ENCODE assay signal across 8 mouse cellular contexts in the genomic region with DNA sequence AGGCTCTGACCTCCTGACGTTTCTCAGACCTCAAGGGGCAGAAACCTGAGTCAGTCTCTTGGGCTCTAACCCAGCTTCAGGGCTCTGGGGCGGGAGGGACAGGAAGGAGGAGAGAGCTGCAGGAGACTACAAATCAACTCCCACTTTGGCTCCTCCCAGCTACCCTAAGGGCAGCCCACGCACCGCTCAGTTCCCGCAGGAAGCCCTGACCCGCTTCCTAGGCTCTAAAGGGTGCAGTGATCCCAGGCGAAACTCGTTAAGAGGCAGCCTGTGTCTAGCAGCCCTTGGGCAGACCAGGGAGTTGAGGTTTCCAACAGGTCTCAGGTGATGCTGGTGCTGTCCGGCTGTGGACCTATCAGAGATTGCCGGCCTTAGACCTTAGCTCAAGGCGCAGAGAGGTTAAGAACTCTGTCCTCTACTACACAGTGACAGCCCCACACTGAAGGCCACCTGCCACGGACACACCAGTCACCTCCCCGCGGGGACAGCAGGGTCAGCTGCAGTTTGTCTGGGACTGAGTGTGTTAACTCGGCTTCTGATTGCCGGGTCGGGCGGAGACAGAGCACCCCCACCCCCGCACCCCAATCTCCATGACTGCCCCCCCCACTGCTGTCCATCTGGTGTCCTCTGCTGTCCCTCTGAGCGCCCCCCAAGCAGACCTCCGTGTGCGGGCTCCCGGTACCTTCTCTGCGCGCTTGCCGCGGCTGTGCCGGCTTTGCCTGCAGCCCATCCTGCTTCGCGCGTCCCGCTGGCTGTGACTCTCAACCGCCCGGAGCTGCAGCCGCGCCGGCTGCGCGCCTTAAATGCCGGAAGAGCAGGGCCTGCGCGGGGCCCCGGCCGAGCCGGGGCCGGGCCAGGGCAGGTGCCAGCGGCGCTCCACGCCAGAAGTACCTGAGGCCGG. TPM values are rescaled to one million over a fixed set of nuclear protein-coding genes. Genes with fewer than 3 reads are reported as not detected.
DNase-seq lines count a peak whose midpoint lies in the region; ATAC-seq and TF ChIP-seq lines count a peak whose summit lies in the region.

A gene (minus strand): TSS at position 801 of the 901 bp plus-strand sequence.

- H3K9me3 ChIP-seq in MEL (replicated peaks; ENCODE audit: insufficient read depth, low read length): no peaks in the 10 kb centered on the region
- H3K9me3 ChIP-seq in forebrain, embryonic 14.5 days (replicated peaks; ENCODE audit: control insufficient read depth, low read length): no peaks in the 10 kb centered on the region
- H3K9me3 ChIP-seq in limb, embryonic 11.5 days (ENCODE audit: control insufficient read depth, low read length): no peaks in the 10 kb centered on the region
- no peaks in the 10 kb centered on the region; the same call in 1 of the 2 replicates for H3K9me3 ChIP-seq in midbrain, embryonic 11.5 days (ENCODE audit: control insufficient read depth, low read length)

- no peak for TF ChIP-seq EP300 in MEL (IDR thresholded peaks at IDR 0.05; ENCODE audit: low read depth in 1 of 2, low read length in 2 of 2)

- no peak for TF ChIP-seq RAD21 in MEL (IDR thresholded peaks at IDR 0.05; ENCODE audit: low read depth, low read length)

- peak within 1 kb of the TSS; percentile 91 for H3K4me2 ChIP-seq in forebrain, embryonic 14.5 days (ENCODE audit: low read length)
- H3K4me2 ChIP-seq in limb, embryonic 11.5 days (ENCODE audit: low read depth, severe bottlenecking): peak within 1 kb of the TSS; percentile 96
- peak within 1 kb of the TSS; percentile 86 for H3K4me2 ChIP-seq in midbrain, embryonic 11.5 days

- ATAC-seq in cerebellum, adult (ENCODE audit: insufficient number of reproducible peaks, low FRiP score, low TSS enrichment): peak; percentile 54
- peak; percentile 69 for ATAC-seq in forebrain, embryonic 14.5 days
- peak; percentile 90 to 91 for ATAC-seq in hematopoietic stem cell, adult 5-6 weeks (replicated peaks in 1 of 2; ENCODE audit: insufficient read depth in 1 of 2, low FRiP score in 2 of 2, low TSS enrichment in 1 of 2, low read depth in 1 of 2, poor library complexity in 2 of 2, severe bottlenecking in 2 of 2)
- peak; percentile 63; the same call in 1 of the 2 replicates for ATAC-seq in limb, embryonic 11.5 days (ENCODE audit: insufficient number of reproducible peaks, low FRiP score, low TSS enrichment, low read depth)
- peak; percentile 44; the same call in 1 of the 2 replicates for ATAC-seq in midbrain, embryonic 11.5 days (ENCODE audit: low FRiP score)

- peak; percentile 39 for DNase-seq in MEL (ENCODE audit: low read depth, low spot score)
- peak; percentile 68 for DNase-seq in forebrain, embryonic 14.5 days (ENCODE audit: low spot score)
- peak; percentile 65 for DNase-seq in limb, embryonic 11.5 days (ENCODE audit: low spot score)
- peak; percentile 91 for DNase-seq in midbrain, embryonic 11.5 days (ENCODE audit: low spot score, missing footprints)
- DNase-seq in skeletal muscle tissue, adult 2 months (ENCODE audit: low read depth, low spot score): peak; percentile 91
- no peak for DNase-seq in frontal cortex, postnatal 25 days (ENCODE audit: low spot score in 2 of 2)

- H3K79me2 ChIP-seq in MEL (ENCODE audit: control insufficient read depth, insufficient read depth, low read length, poor library complexity): no peaks in the 10 kb centered on the region

- H3K27ac ChIP-seq in MEL (ENCODE audit: control insufficient read depth, low read depth, low read length): no peak within 1 kb of the TSS
- H3K27ac ChIP-seq in forebrain, embryonic 14.5 days (ENCODE audit: low read depth, low read length): no peak within 1 kb of the TSS
- H3K27ac ChIP-seq in limb, embryonic 11.5 days (replicated peaks; ENCODE audit: low read depth, low read length): no peak within 1 kb of the TSS
- no peak within 1 kb of the TSS for H3K27ac ChIP-seq in midbrain, embryonic 11.5 days (ENCODE audit: low read depth, low read length)

- H3K4me1 ChIP-seq in MEL (ENCODE audit: control insufficient read depth in 1 of 2, insufficient read depth in 2 of 2, low read length in 2 of 2): no peaks in the 10 kb centered on the region; a peak in 1 of 4 replicates
- peaks cover 4% of the 10 kb centered on the region; the same call in 1 of the 2 replicates for H3K4me1 ChIP-seq in forebrain, embryonic 14.5 days (ENCODE audit: control insufficient read depth, insufficient read depth, low read length)
- peaks cover 7% of the 10 kb centered on the region; the same call in 1 of the 2 replicates for H3K4me1 ChIP-seq in limb, embryonic 11.5 days (ENCODE audit: control insufficient read depth, insufficient read depth, low read length)
- peaks cover 5% of the 10 kb centered on the region for H3K4me1 ChIP-seq in midbrain, embryonic 11.5 days (ENCODE audit: control insufficient read depth, insufficient read depth, low read length)

- no peak for TF ChIP-seq POLR2A in MEL (IDR thresholded peaks at IDR 0.05; ENCODE audit: control insufficient read depth in 1 of 2, insufficient read depth in 1 of 2, low read depth in 1 of 2, low read length in 2 of 2, poor library complexity in 1 of 2)

- no peaks in the 10 kb centered on the region for H3K36me3 ChIP-seq in MEL (ENCODE audit: control insufficient read depth in 1 of 2, insufficient read depth in 2 of 2, low read length in 2 of 2)
- H3K36me3 ChIP-seq in forebrain, embryonic 14.5 days (ENCODE audit: control insufficient read depth, insufficient read depth, low read length): no peaks in the 10 kb centered on the region
- no peaks in the 10 kb centered on the region for H3K36me3 ChIP-seq in limb, embryonic 11.5 days (ENCODE audit: control insufficient read depth, insufficient read depth, low read length)
- H3K36me3 ChIP-seq in midbrain, embryonic 11.5 days (ENCODE audit: control insufficient read depth, insufficient read depth, low read length): no peaks in the 10 kb centered on the region

- peak within 1 kb of the TSS; percentile 34 to 41; a peak in 3 of 4 replicates for H3K4me3 ChIP-seq in MEL (ENCODE audit: control insufficient read depth in 1 of 2, insufficient read depth in 1 of 2, low read depth in 2 of 2, low read length in 2 of 2)
- peak within 1 kb of the TSS; percentile 38 for H3K4me3 ChIP-seq in forebrain, embryonic 14.5 days (ENCODE audit: low read depth, low read length)
- peak within 1 kb of the TSS; percentile 39 for H3K4me3 ChIP-seq in limb, embryonic 11.5 days (ENCODE audit: low read depth, low read length)
- peak within 1 kb of the TSS; percentile 42 for H3K4me3 ChIP-seq in midbrain, embryonic 11.5 days (ENCODE audit: low read depth, low read length)

- H3K27me3 ChIP-seq in MEL (ENCODE audit: control insufficient read depth in 1 of 2, insufficient read depth in 2 of 2, low read length in 2 of 2): peaks cover 10 to 11% of the 10 kb centered on the region in 2 experiments
- peaks cover 4% of the 10 kb centered on the region; the same call in 1 of the 2 replicates for H3K27me3 ChIP-seq in forebrain, embryonic 14.5 days (replicated peaks; ENCODE audit: control insufficient read depth, insufficient read depth, low read length)
- peaks cover 7% of the 10 kb centered on the region; the same call in 1 of the 2 replicates for H3K27me3 ChIP-seq in limb, embryonic 11.5 days (ENCODE audit: control insufficient read depth, insufficient read depth, low read length)
- H3K27me3 ChIP-seq in midbrain, embryonic 11.5 days (ENCODE audit: control insufficient read depth, insufficient read depth, low read length): peaks cover 18% of the 10 kb centered on the region

- peak within 1 kb of the TSS; percentile 52 for H3K9ac ChIP-seq in MEL (ENCODE audit: control insufficient read depth, low read depth, low read length, poor library complexity, severe bottlenecking)
- H3K9ac ChIP-seq in forebrain, embryonic 14.5 days (ENCODE audit: low read length): peak within 1 kb of the TSS; percentile 68
- peak within 1 kb of the TSS; percentile 41 for H3K9ac ChIP-seq in limb, embryonic 11.5 days (ENCODE audit: low read length)
- H3K9ac ChIP-seq in midbrain, embryonic 11.5 days (ENCODE audit: low read length): peak within 1 kb of the TSS; percentile 56

- TF ChIP-seq CTCF in MEL (IDR thresholded peaks at IDR 0.05 in 2 of 3, conservative IDR thresholded peaks at IDR 0.05 in 1 of 3; ENCODE audit: control insufficient read depth in 1 of 3, insufficient read depth in 1 of 3, low read depth in 2 of 3, low read length in 3 of 3, poor library complexity in 1 of 3, severe bottlenecking in 1 of 3): no peak

- WGBS in forebrain, embryonic 14.5 days: 1% methylated on average over 50 of the region's 50 CpGs
- WGBS in limb, embryonic 11.5 days: under 1% methylated on average over 49 of the region's 50 CpGs
- under 1% methylated on average over 49 of the region's 50 CpGs for WGBS in midbrain, embryonic 11.5 days

TF ChIP-seq in MEL, 35 proteins besides CTCF, POLR2A, EP300 and RAD21:
- TF ChIP-seq HCFC1 (IDR thresholded peaks at IDR 0.05; ENCODE audit: low read depth, low read length): no peak
- 0 out of 2 replicates have a peak, but pooled peaks have one; percentile 64 for TF ChIP-seq UBTF (IDR thresholded peaks at IDR 0.05; ENCODE audit: borderline replicate concordance, insufficient read depth, low read depth, low read length)
TF ChIP-seq in MEL: peak in this region for 1.

RNA-seq across cellular contexts. Expression of the gene that starts here (rescaled TPM):
- 0.31 and 0.72 TPM in 2 replicates for total RNA-seq in MEL (2012; rRNA removed)
- under 1 TPM in 1 of 2 experiments, not detected in 1; 0.42 TPM for polyA plus RNA-seq in MEL (2012; ENCODE audit: insufficient read depth in 1 of 2, insufficient read length in 2 of 2, low read depth in 1 of 2, low replicate concordance in 2 of 2, missing spikeins in 1 of 2)
- polyA plus RNA-seq in forebrain, embryonic 14.5 days (2014; fragmentation: Nextera tagmentation; extraction: Ambion mirVana): 0.20 and 0.56 TPM in 2 replicates
- 47.6 and 48.7 TPM in 2 replicates for total RNA-seq in hematopoietic stem cell, adult 5-6 weeks (2017)
- 0.23 and 0.88 TPM in 2 replicates for polyA plus RNA-seq in limb, embryonic 11.5 days (2014; fragmentation: Nextera tagmentation; extraction: Ambion mirVana)
- polyA plus RNA-seq in midbrain, embryonic 11.5 days (2014; fragmentation: Nextera tagmentation; extraction: Ambion mirVana): 0.37 and 0.41 TPM in 2 replicates

Comparison
In these comparisons a context has a peak if more than half of its experiments do, and no peak if none do; other contexts are left out.
1. RNA of the gene that starts here (total RNA-seq): 47.6 to 48.7 TPM in hematopoietic stem cell, adult 5-6 weeks; 0.31 to 0.72 TPM in MEL; every median in the first group is over 10 times any median in the second.
2. Peak in DNase-seq, H3K4me3 ChIP-seq and H3K9ac ChIP-seq in MEL; RNA of the gene not detected or under 1 TPM.
3. Peak in DNase-seq, ATAC-seq, H3K4me3 ChIP-seq, H3K9ac ChIP-seq and H3K4me2 ChIP-seq in forebrain, embryonic 14.5 days; RNA of the gene not detected or under 1 TPM.
4. Peak in DNase-seq, ATAC-seq, H3K4me3 ChIP-seq, H3K9ac ChIP-seq and H3K4me2 ChIP-seq in limb, embryonic 11.5 days; RNA of the gene not detected or under 1 TPM.
5. Peak in DNase-seq, ATAC-seq, H3K4me3 ChIP-seq, H3K9ac ChIP-seq and H3K4me2 ChIP-seq in midbrain, embryonic 11.5 days; RNA of the gene not detected or under 1 TPM.
6. Peak in every context shown above with its lines, with median percentiles within 50 percentile points of each other: H3K4me3 ChIP-seq, H3K9ac ChIP-seq, ATAC-seq and H3K4me2 ChIP-seq.